Mouse (Mus musculus) testis, adult 2 months (tissue): ENCODE data around the gene Ypel2.

Source experiments
- CTCF ChIP-seq: fragments of 200-500 bp; IDR thresholded peaks from 2 replicates; pipeline ENCODE4 v1.5.1; 2012; ENCODE audit warnings: low read depth, mild to moderate bottlenecking, inconsistent platforms, low read length, moderate library complexity; ENCODE audit not compliant: control insufficient read depth, insufficient read depth, insufficient replicate concordance
- POLR2A ChIP-seq: fragments of 200-500 bp; IDR thresholded peaks from 2 replicates; pipeline ENCODE4 v1.6.1; 2012; ENCODE audit warnings: low read depth, mild to moderate bottlenecking, inconsistent platforms, low read length, moderate library complexity; ENCODE audit not compliant: control insufficient read depth

DNA sequence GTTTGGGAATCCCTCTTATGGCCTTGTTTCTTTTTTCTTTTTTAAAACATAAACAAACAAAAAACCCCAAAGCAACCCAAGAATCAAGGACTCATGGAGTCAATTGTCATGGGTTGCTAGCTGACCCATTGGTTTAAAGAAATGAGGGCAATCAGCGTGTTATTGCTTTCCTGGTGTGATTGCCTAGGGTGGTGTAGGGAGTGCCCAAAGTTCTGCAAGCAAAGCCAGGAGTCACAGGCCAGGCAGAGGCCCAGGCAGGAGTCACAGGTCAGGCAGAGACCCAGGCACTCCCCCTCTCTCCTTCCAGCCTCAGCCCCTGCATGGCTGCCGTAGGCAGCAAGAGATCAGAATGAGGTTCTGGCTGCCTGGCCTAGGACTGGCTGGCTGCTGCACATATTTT lies 58.6 kb downstream of the Ypel2 start:
- TF ChIP-seq POLR2A (no peak), CTCF (no peak)
